In genomic region chrX:141324201-141324600, GRCm38 (mm10) we compare ENCODE assay signal across 10 mouse cellular contexts.
DNase-seq lines count a peak whose midpoint lies in the region; ATAC-seq and TF ChIP-seq lines count a peak whose summit lies in the region.
"Had no signal": no experiment of that assay in that cellular context is flagged by ENCODE, and none has a peak within 500 bp of the region (broad histone marks: within the 10 kb centered on the region; RNA-seq: fewer than 3 reads in every experiment).

No protein-coding gene starts in this region.

- intact Hi-C loops in heart, adult 2 months (cut with DNase I), result no loop called here
- intact Hi-C loops in heart, postnatal 36 days (cut with DNase I), result no loop called here

- no peaks in the 10 kb centered on the region for H3K27me3 ChIP-seq in heart, adult 2 months (ENCODE audit: control insufficient read depth, insufficient read depth, low read length)
- no peaks in the 10 kb centered on the region for H3K27me3 ChIP-seq in heart, embryonic 12.5 days (replicated peaks)

- no peaks in the 10 kb centered on the region for H3K9me3 ChIP-seq in heart, embryonic 12.5 days (replicated peaks)
- H3K9me3 ChIP-seq: limb, embryonic 13.5 days had no signal

- ATAC-seq in heart, embryonic 12.5 days (ENCODE audit: insufficient number of reproducible peaks, low FRiP score), result no peak
- no peak for ATAC-seq in erythroblast, adult 5-6 weeks (replicated peaks; ENCODE audit: low FRiP score, poor library complexity, severe bottlenecking)

- H3K79me2 ChIP-seq in heart, adult 2 months (replicated peaks; ENCODE audit: control insufficient read depth, insufficient read depth, low read length), result no peaks in the 10 kb centered on the region

- DNase-seq in heart, adult 2 months, result peak; percentile 34 to 55
- peak; percentile 6 for DNase-seq in urinary bladder, postnatal 14 days (ENCODE audit: low spot score)
- no peak for DNase-seq in urinary bladder, postnatal 10 days (ENCODE audit: low spot score)
- DNase-seq in heart, postnatal 36 days, result peak; percentile 22 to 32
- DNase-seq in liver, result no peak
- DNase-seq: layer of hippocampus, adult 9-11 months; right cerebral cortex, postnatal 14 days had no signal

- H3K4me1 ChIP-seq in heart, adult 2 months (ENCODE audit: control insufficient read depth, insufficient read depth, low read length), result no peaks in the 10 kb centered on the region
- no peaks in the 10 kb centered on the region for H3K4me1 ChIP-seq in heart, embryonic 12.5 days (replicated peaks)
- H3K4me1 ChIP-seq: limb, embryonic 13.5 days had no signal

- no peak overlapping the region for H3K4me3 ChIP-seq in heart, adult 2 months
- H3K4me3 ChIP-seq in heart, embryonic 12.5 days, result no peak overlapping the region
- H3K4me3 ChIP-seq: limb, embryonic 13.5 days had no signal

- H3K9ac ChIP-seq in heart, adult 2 months (ENCODE audit: low read depth, low read length), result no peak overlapping the region
- no peak overlapping the region for H3K9ac ChIP-seq in heart, embryonic 12.5 days
- H3K9ac ChIP-seq: limb, embryonic 13.5 days had no signal

- H3K36me3 ChIP-seq in heart, adult 2 months (ENCODE audit: control insufficient read depth, insufficient read depth, low read length), result no peaks in the 10 kb centered on the region
- H3K36me3 ChIP-seq in heart, embryonic 12.5 days, result no peaks in the 10 kb centered on the region
- H3K36me3 ChIP-seq: limb, embryonic 13.5 days had no signal

- H3K4me2 ChIP-seq in heart, embryonic 12.5 days, result no peak overlapping the region
- H3K4me2 ChIP-seq: limb, embryonic 13.5 days had no signal

- 0 out of 2 replicates have a peak, but pooled peaks have one; percentile 20 for TF ChIP-seq EP300 in heart, adult 2 months (IDR thresholded peaks at IDR 0.05; ENCODE audit: insufficient read depth, low read depth, low read length)

- TF ChIP-seq POLR2A in heart, adult 2 months (IDR thresholded peaks at IDR 0.05; ENCODE audit: insufficient read depth, low read depth, low read length), result no peak

- H3K27ac ChIP-seq in heart, adult 2 months, result peak overlapping the region; percentile 16
- H3K27ac ChIP-seq in heart, embryonic 12.5 days (ENCODE audit: poor library complexity, severe bottlenecking), result no peak overlapping the region
- H3K27ac ChIP-seq: limb, embryonic 13.5 days had no signal

- WGBS in heart, adult 2 months, result 48% methylated on average over 3 of the region's 3 CpGs
- WGBS in heart, embryonic 12.5 days, result 45% methylated on average over 3 of the region's 3 CpGs

- no peak for TF ChIP-seq CTCF in heart, adult 2 months (IDR thresholded peaks at IDR 0.05)

Comparison
In these comparisons a context has a peak if more than half of its experiments do, and no peak if none do; other contexts are left out.
1. DNase-seq: peak in heart, adult 2 months (2 of 2), urinary bladder, postnatal 14 days (single experiment) and heart, postnatal 36 days (2 of 2); none in urinary bladder, postnatal 10 days (single experiment) and liver (single experiment).